Mouse (Mus musculus): ENCODE data around the gene Nkx6-1. TPM values are rescaled to one million over a fixed set of nuclear protein-coding genes. Genes with fewer than 3 reads are reported as not detected.

The Nkx6-1 gene
- polyA plus RNA-seq (2016; fragmentation: Nextera tagmentation; extraction: Ambion mirVana): 0.11 and 0.87 TPM in 2 replicates

- peak within 1 kb of the TSS; percentile 72; the same call in 1 of the 2 replicates for H3K27ac ChIP-seq
- H3K36me3 ChIP-seq: no peaks in the 10 kb centered on the region
Observed at GRCm38 (mm10) chr5:101664945-101665615, at the start of gene Nkx6-1. TSS of gene Nkx6-1 (minus strand) at chr5:101664996.

GRCm38 (mm10) chr5:101713064-101713613, 48.3 kb upstream of the Nkx6-1 start:
- H3K36me3 ChIP-seq: no peaks in the 10 kb centered on the region
- H3K4me1 ChIP-seq: no peaks in the 10 kb centered on the region
- no peaks in the 10 kb centered on the region; the same call in 1 of the 2 replicates for H3K27me3 ChIP-seq (ENCODE audit: insufficient read depth, poor library complexity, severe bottlenecking)
- H3K27ac ChIP-seq: no peak overlapping the region
- H3K9me3 ChIP-seq: no peaks in the 10 kb centered on the region
- no peak overlapping the region for H3K4me3 ChIP-seq
- 73% methylated on average over 6 of the region's 6 CpGs for WGBS
- DNase-seq (ENCODE audit: low spot score): no peak

More at GRCm38 (mm10) chr5:101664945-101665615, at the start of gene Nkx6-1:
- DNase-seq (ENCODE audit: low spot score): peak; percentile 95
- Histone ChIP-seq H3K4me1 (peaks cover 23% of the 10 kb centered on the region), H3K27me3 (ENCODE audit: insufficient read depth, poor library complexity, severe bottlenecking) (peaks cover 98% of the 10 kb centered on the region), H3K9me3 (no peaks in the 10 kb centered on the region), H3K4me3 (peak within 1 kb of the TSS; percentile 66)
- under 1% methylated on average over 39 of the region's 39 CpGs for WGBS

- Histone ChIP-seq H3K9me3 (no peaks in the 10 kb centered on the region), H3K27ac (no peak overlapping the region; the same call in 1 of the 2 replicates), H3K27me3 (ENCODE audit: insufficient read depth, poor library complexity, severe bottlenecking) (no peaks in the 10 kb centered on the region; the same call in 1 of the 2 replicates), H3K4me1 (peaks cover 4% of the 10 kb centered on the region; the same call in 1 of the 2 replicates), H3K4me3 (peak overlapping the region; percentile 24; the same call in 1 of the 2 replicates), H3K36me3 (no peaks in the 10 kb centered on the region)
- 52% methylated on average over 24 of the region's 25 CpGs for WGBS
- no peak for DNase-seq (ENCODE audit: low spot score)
Observed at GRCm38 (mm10) chr5:101703374-101704260, 38.8 kb upstream of the Nkx6-1 start.

- DNase-seq (ENCODE audit: low spot score): no peak
- Histone ChIP-seq H3K9me3 (no peaks in the 10 kb centered on the region), H3K27ac (no peak overlapping the region), H3K4me3 (no peak overlapping the region), H3K36me3 (no peaks in the 10 kb centered on the region), H3K4me1 (peaks cover 4% of the 10 kb centered on the region; the same call in 1 of the 2 replicates), H3K27me3 (ENCODE audit: insufficient read depth, poor library complexity, severe bottlenecking) (no peaks in the 10 kb centered on the region; the same call in 1 of the 2 replicates)
- WGBS: 80% methylated on average over 11 of the region's 11 CpGs
Observed at GRCm38 (mm10) chr5:101702636-101703035, 37.8 kb upstream of the Nkx6-1 start.

DNA sequence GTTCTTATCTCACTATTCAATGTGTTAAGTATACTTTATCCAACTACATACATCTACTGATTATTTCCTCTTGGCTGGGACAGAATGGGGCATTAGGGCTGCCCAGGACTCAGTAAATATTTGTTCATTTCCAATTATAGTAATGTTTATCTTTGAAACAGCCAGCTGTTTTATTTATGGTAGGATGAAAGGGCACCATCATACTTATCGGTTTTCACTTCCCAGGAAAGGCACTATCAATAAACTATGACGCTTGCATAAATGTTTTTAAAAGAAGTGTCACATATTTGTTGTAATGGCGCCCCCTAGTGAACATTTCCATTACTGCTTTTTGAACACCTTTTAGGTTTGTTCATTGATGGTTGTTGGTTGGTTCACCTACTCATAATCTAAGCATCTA, 35.8 kb upstream of the Nkx6-1 start:
- Histone ChIP-seq H3K4me3 (no peak overlapping the region), H3K36me3 (no peaks in the 10 kb centered on the region), H3K4me1 (peaks cover 4% of the 10 kb centered on the region; the same call in 1 of the 2 replicates), H3K27ac (no peak overlapping the region), H3K9me3 (no peaks in the 10 kb centered on the region), H3K27me3 (ENCODE audit: insufficient read depth, poor library complexity, severe bottlenecking) (no peaks in the 10 kb centered on the region; the same call in 1 of the 2 replicates)
- no peak for DNase-seq (ENCODE audit: low spot score)
- 10% methylated on average over 3 of the region's 3 CpGs for WGBS

- Histone ChIP-seq H3K27ac (no peak overlapping the region), H3K36me3 (no peaks in the 10 kb centered on the region), H3K4me1 (0 out of 2 replicates have a peak, but pooled peaks cover 3% of the 10 kb centered on the region), H3K9me3 (no peaks in the 10 kb centered on the region), H3K4me3 (peak overlapping the region; percentile 18; the same call in 1 of the 2 replicates), H3K27me3 (ENCODE audit: insufficient read depth, poor library complexity, severe bottlenecking) (peaks cover 10% of the 10 kb centered on the region; the same call in 1 of the 2 replicates)
- DNase-seq (ENCODE audit: low spot score): no peak
- WGBS: 13% methylated on average over 15 of the region's 15 CpGs
Observed at GRCm38 (mm10) chr5:101688581-101688980, 23.8 kb upstream of the Nkx6-1 start.

- Histone ChIP-seq H3K36me3 (no peaks in the 10 kb centered on the region), H3K27ac (no peak overlapping the region), H3K4me1 (0 out of 2 replicates have a peak, but pooled peaks cover under 1% of the 10 kb centered on the region), H3K4me3 (no peak overlapping the region), H3K27me3 (ENCODE audit: insufficient read depth, poor library complexity, severe bottlenecking) (peaks cover 8% of the 10 kb centered on the region; the same call in 1 of the 2 replicates), H3K9me3 (no peaks in the 10 kb centered on the region)
- WGBS: 66% methylated on average over 5 of the region's 5 CpGs
- DNase-seq (ENCODE audit: low spot score): no peak
Observed at GRCm38 (mm10) chr5:101683340-101683739, 18.5 kb upstream of the Nkx6-1 start.

DNA sequence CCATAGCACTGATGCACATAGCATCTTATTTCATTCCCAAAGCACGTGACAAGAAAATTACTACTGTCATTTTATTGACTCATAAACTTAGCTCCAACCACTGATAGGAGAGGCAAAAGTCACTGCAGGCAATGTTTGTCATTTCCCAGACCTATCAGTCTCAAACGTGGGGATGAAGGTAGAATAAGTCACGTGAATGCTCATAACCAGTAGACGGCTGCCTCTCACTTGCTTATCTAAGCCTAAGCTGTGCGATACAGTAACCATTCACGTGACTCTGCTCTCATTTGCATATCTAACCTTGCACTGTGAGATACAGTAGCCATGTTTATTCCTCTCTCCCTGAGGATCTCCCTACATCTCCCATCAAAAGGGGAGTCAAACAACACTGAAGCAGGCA, 15.5 kb upstream of the Nkx6-1 start:
- Histone ChIP-seq H3K27ac (no peak overlapping the region), H3K36me3 (no peaks in the 10 kb centered on the region), H3K27me3 (ENCODE audit: insufficient read depth, poor library complexity, severe bottlenecking) (no peaks in the 10 kb centered on the region), H3K4me3 (no peak overlapping the region), H3K9me3 (no peaks in the 10 kb centered on the region), H3K4me1 (no peaks in the 10 kb centered on the region)
- no peak for DNase-seq (ENCODE audit: low spot score)
- WGBS: 63% methylated on average over 6 of the region's 6 CpGs

GRCm38 (mm10) chr5:101669381-101669780, 4.6 kb upstream of the Nkx6-1 start:
- Histone ChIP-seq H3K27ac (no peak overlapping the region), H3K9me3 (no peaks in the 10 kb centered on the region), H3K27me3 (ENCODE audit: insufficient read depth, poor library complexity, severe bottlenecking) (peaks cover 62% of the 10 kb centered on the region), H3K4me1 (peaks cover 10% of the 10 kb centered on the region), H3K4me3 (no peak overlapping the region), H3K36me3 (no peaks in the 10 kb centered on the region)
- 5% methylated on average over 15 of the region's 15 CpGs for WGBS
- DNase-seq (ENCODE audit: low spot score): no peak

DNA sequence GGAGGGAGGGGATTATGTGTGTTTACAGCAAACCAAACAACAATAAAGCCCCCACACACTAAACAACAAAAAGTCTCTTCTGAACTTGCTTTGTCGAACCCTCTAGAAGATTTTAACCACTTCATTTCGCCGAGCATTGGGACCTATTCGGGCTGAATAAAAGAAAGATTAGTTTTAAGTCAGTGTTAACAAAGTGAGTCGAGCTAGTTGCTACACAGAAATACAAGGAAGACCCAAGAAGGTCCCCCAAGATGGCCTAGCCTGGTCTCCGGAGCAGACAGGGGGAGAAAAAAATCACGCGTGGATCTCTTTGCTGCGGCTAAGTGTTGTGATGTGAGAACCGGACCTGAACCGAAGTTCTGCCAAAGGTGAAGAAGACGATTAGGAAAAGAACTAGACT, 3.7 kb upstream of the Nkx6-1 start:
- Histone ChIP-seq H3K36me3 (no peaks in the 10 kb centered on the region), H3K9me3 (no peaks in the 10 kb centered on the region), H3K4me3 (no peak overlapping the region), H3K4me1 (peaks cover 19% of the 10 kb centered on the region), H3K27me3 (ENCODE audit: insufficient read depth, poor library complexity, severe bottlenecking) (peaks cover 71% of the 10 kb centered on the region), H3K27ac (no peak overlapping the region)
- WGBS: 6% methylated on average over 12 of the region's 12 CpGs
- DNase-seq (ENCODE audit: low spot score): no peak

- Histone ChIP-seq H3K36me3 (no peaks in the 10 kb centered on the region), H3K27ac (no peak overlapping the region), H3K27me3 (ENCODE audit: insufficient read depth, poor library complexity, severe bottlenecking) (peaks cover 75% of the 10 kb centered on the region), H3K4me1 (peaks cover 23% of the 10 kb centered on the region), H3K4me3 (no peak overlapping the region), H3K9me3 (no peaks in the 10 kb centered on the region)
- under 1% methylated on average over 15 of the region's 15 CpGs for WGBS
- DNase-seq (ENCODE audit: low spot score): no peak
Observed at GRCm38 (mm10) chr5:101668028-101668427, 3.2 kb upstream of the Nkx6-1 start.

DNA sequence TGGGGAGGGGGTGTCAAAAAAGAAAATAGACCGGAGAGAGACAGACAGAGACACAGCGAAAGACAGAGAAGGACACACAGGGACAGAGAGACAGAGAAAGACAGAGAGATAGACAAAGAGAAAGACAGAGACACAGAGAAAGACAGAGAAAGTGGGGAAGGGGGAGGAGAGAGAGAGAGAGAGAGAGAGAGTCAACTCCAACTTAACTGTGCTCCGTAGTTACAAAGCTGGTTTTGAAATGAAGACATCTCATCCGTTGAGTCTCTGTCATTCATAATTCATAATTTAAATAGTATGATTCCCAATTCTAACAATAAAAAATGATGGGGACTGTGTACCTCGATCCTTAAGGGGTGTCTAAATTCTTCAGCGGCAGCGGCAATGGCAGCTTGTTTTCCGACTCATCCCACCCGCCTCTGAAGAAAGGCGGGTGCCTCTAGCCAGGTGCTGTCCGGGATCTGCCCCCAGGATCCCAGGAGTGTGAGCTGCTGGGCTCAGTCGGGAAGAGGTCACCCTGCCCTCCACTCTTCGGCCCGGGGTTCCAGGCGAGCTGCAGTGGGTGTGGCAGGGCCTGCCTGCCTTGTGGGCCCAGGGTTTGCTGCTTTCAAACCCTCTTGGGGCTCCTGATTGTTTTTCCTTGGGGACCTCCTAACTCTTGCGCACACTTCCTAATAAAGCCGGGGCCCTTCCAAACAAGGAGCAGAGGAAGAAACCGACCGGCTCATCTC, 2.6 kb upstream of the Nkx6-1 start:
- peaks cover 23% of the 10 kb centered on the region for H3K4me1 ChIP-seq
- DNase-seq (ENCODE audit: low spot score): no peak
- H3K9me3 ChIP-seq: no peaks in the 10 kb centered on the region
- 1% methylated on average over 19 of the region's 19 CpGs for WGBS
- H3K36me3 ChIP-seq: no peaks in the 10 kb centered on the region
- no peak overlapping the region for H3K4me3 ChIP-seq
- no peak overlapping the region for H3K27ac ChIP-seq
- H3K27me3 ChIP-seq (ENCODE audit: insufficient read depth, poor library complexity, severe bottlenecking): peaks cover 81% of the 10 kb centered on the region
